Mouse (Mus musculus) erythroblast, adult 5-6 weeks (primary cell): ENCODE measurements around the gene Nup62. TPM values are rescaled to one million over a fixed set of nuclear protein-coding genes. Genes with fewer than 3 reads are reported as not detected.

Experiments
- ATAC-seq: replicated peaks from 2 replicates; pipeline ENCODE4 v1.8.0; 2016; ENCODE audit warnings: moderate number of reproducible peaks, mild to moderate bottlenecking, moderate TSS enrichment, inconsistent platforms; ENCODE audit not compliant: poor library complexity, low FRiP score, severe bottlenecking
- total RNA-seq, 2 experiments: library from RNA; stranded (forward) in 1 of 2; stranded (reverse) in 1 of 2; fragments of 150-400 nt in 1 of 2; fragments of 200-764, 138-1000 nt in 1 of 2; gene quantifications; 2 replicates each; pipeline versions ENCODE4 v1.2.3 to v1.2.4; 2015 to 2017; ENCODE audit warnings: low replicate concordance in 2 of 2

The Nup62 gene
- 10.4 and 14.4 TPM in 2 replicates for total RNA-seq (2015; ENCODE audit: low replicate concordance)
- 21.7 and 21.9 TPM in 2 replicates for total RNA-seq (2017; ENCODE audit: low replicate concordance)

DNA sequence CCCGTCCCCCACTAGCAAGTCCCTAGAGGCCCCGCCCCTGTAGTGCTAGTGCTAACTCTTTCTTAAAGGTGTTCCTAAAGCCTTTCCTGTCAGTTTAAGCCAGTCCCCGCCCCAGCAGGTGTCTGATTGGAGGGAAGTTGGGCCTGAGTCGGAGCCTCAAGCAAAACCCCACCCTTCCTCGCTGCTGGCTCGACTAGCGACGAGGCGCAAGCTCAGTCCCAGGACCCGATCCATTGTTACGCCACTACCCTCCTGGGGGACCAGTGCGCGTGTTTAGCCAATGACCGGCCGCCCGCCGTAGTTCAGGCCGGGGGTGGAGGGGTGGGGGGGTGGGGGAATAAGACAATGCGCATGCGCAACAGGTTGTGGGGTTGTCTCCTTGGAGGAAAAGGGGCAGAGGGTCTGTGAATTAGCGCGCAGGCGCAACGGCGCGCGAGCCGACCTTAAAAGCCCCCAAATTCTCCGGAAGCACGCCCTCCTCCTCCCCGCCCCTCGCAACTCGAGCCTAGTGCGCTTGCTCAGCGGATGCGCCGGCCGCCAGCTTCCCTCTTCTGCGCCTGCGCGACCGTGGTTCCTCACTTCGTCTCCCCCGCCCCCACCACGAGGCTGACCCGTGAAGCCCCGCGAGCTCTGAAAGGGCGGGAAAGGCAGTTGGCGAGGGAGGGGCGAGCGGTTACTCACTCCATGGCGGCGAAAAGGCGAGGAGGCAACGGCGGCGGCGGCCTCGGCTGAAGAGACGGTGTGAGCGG lies at the start of gene Nup62, which contains the start of gene Il4i1:
Gene Nup62 (plus strand): TSS at position 368 of the 749 bp plus-strand sequence.
Gene Il4i1 (plus strand): TSS at position 667 of the 749 bp plus-strand sequence.
- peak; percentile 90 for ATAC-seq

- peak; percentile 71 for ATAC-seq
Measured at GRCm38 (mm10) chr7:44768129-44768528, 47.8 kb upstream of the Nup62 start.

- ATAC-seq = no peak
Measured at GRCm38 (mm10) chr7:44770046-44770578, 45.8 kb upstream of the Nup62 start.

GRCm38 (mm10) chr7:44772591-44773204 lies 43.2 kb upstream of the Nup62 start:
- ATAC-seq = peak; percentile 61

DNA sequence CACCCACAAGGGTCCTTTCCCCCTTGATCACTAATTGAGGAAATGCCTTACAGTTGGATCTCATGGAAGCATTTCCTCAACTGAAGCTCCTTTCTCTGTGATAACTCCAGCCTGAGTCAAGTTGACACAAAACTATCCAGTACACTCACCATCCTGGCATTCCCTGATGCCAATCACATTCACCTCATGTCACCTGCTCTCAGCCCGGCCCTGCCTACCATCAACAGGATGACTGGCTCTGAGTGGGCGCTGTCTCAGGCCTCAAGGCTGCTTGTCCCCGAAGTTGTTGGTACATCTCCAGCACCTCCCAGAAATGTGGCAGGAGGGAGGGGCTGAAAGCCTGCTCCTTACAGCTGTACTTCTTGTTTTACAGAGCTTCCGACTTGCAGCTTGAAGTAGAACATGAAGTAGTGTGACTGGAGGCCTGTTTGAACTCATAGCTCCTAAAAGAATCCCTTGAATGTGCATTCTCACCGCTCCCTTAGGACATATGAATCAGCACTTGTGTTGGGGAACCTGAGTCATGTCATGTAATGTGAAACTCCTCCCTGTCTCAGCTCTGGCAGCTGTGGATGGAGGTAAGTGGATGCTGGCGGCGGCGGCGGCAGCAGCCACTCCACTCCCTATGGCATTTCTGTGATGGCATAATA lies 38.9 kb upstream of the Nup62 start:
- ATAC-seq = peak; percentile 54

- ATAC-seq = no peak
Measured at GRCm38 (mm10) chr7:44780101-44780500, 35.8 kb upstream of the Nup62 start.

- no peak for ATAC-seq
Measured at GRCm38 (mm10) chr7:44789531-44789930, 26.4 kb upstream of the Nup62 start.

DNA sequence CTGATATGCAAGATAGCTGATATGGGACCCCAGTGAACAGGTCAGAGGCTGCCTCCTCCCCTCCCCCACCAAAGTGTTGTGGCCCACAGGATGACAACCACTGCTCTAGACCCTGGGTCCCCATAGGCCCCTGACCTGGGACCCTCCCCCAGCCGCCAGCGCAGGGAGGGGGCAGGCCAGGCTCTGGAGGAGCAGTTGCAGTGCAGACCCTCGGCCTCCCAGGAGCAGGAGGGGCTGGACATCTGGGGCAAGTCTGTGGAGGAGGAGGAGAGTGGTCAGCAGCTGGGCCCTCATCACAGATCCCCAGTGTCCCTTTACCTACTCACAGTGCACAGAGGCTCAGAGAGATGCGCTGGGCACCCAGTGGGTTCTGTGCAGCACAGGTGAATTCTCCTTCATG lies 25.8 kb upstream of the Nup62 start:
- no peak for ATAC-seq

DNA sequence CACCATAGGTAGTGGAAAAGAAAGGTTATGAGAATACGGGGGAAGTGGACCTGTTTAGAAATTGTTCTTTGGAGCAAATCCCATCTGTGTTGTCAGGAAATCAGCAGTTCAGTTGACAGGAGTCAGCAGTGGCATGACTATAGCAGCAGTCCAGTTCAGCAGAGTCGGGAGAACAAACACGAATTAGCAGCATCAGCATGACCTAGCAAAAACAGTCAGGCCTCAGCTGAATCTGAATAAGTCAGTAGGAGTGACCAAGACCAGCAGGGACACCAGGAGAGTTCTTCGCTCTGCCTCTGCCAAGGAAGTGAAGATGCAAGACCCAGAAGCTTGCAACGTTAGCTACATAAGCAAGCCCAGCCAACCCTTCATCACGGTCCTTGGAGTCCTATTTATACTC lies 23.1 kb upstream of the Nup62 start:
- no peak for ATAC-seq

DNA sequence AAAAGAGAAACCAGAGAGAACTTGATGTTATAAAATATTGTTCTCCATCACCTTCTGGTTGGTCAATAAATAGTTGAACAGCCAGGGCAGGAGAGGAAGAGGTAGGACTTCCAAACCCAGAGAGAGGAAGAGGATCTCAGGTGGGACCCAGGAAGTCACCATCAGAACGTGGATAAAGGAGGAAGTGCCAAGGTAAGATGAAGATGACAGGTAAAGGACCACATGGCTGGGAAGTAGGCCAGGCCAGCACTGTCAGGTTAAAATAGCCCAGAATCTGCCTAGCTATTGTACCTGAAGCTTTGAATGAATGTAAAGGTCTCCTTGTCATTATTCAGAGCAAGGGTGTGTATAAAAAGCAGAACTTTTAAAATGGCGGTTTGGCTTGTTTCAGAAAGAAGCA lies 7.0 kb upstream of the Nup62 start:
- no peak for ATAC-seq

DNA sequence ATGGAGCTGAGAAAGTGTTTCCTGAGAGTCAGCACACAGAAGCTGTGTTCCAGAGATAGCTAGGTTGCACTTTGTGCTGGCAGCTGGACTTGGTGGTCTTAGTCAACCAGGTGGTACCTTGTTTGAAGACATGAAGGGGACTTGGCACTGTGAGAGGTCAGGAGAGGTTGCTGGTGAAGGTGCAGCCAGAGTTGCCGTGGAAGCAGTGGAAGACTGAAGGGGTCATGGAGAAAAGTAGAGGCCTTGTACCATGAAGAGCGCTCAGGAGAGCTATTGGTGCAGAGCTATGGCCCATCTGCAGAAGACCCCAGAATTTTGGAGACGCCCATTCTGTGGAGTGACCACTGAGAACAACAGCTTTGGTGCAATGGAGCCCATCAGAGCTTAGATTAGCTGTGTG lies 6.4 kb upstream of the Nup62 start:
- ATAC-seq = no peak

DNA sequence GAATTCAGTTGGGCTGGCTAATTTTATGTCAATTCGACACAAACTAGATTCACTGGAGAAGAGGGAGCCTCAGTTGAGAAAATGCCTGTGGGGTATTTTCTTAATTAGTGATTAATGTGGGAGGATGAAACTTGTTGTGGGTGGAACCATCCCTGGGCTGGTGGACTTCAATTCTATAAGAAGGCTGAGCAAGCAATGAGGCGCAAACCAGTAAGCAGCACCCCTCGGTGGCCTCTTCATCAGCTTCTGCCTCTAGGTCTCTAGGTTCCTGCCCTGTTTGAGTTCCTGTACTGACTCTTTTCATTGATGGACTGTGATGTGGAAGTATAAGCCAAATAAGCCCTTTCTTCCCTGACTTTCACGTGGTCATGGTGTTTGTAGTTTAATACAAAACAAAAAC lies 5.5 kb upstream of the Nup62 start:
- ATAC-seq = no peak

GRCm38 (mm10) chr7:44810819-44811557 lies 4.9 kb upstream of the Nup62 start:
- no peak for ATAC-seq

- no peak for ATAC-seq
Measured at GRCm38 (mm10) chr7:44812651-44813325, 3.1 kb upstream of the Nup62 start.

GRCm38 (mm10) chr7:44813985-44814384 lies 1.9 kb upstream of the Nup62 start:
- ATAC-seq = no peak

DNA sequence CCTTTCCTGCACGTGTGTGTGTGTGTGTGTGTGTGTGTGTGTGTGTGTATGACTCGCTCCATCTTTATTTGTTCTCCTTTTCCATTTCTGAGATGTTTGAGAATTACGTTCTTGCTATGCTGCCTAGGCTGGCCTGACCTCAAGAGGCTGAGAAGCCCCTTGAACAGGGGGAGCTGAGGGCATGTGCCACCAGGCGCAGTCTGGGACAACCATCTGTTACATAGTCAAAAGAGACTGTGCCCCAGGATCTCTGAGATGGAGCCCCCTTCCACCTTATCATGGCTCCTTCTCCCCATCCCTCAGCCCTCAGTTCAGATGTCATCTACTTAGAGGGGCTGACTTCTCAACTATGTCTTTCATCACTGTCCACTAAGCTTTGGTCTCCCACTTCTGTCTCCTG lies 1.5 kb upstream of the Nup62 start:
- no peak for ATAC-seq

GRCm38 (mm10) chr7:44814952-44815553 lies 835 bp upstream of the Nup62 start:
- no peak for ATAC-seq

GRCm38 (mm10) chr7:44816470-44817021 lies 658 bp downstream of the Nup62 start, which contains the start of gene Atf5:
Gene Atf5 (minus strand): TSS chr7:44816658.
- peak; percentile 47 for ATAC-seq

GRCm38 (mm10) chr7:44817441-44817840 lies 1.6 kb downstream of the Nup62 start:
- no peak for ATAC-seq
